Mouse (Mus musculus) B cell, adult 2 months (primary cell): ENCODE measurements at regions not wholly inside any gene's neighbourhood (a gene's known extent, or its start where the extent isn't known, plus 50 kb on each side); places are given as distances from the start of the nearest gene placed in this dataset.
A peak's percentile ranks its signal among the peaks of the same experiment; 100 is the strongest.

Experiments used
- DNase-seq, 2 experiments: peaks; one replicate each; pipeline ENCODE4 v3.0.0; 2022

GRCm38 (mm10) chr10:98485751-98486681 is 428.2 kb upstream of the Atp2b1 start:
- DNase-seq: no peak

GRCm38 (mm10) chr10:98494354-98494753 is 419.9 kb upstream of the Atp2b1 start:
- DNase-seq: peak; percentile 73 to 74

- no peak for DNase-seq
These were observed 418.0 kb upstream of the Atp2b1 start for GRCm38 (mm10) chr10:98496254-98496653.

- DNase-seq: no peak
These were observed 413.9 kb upstream of the Atp2b1 start for GRCm38 (mm10) chr10:98500315-98500714.

- DNase-seq: no peak
These were observed 412.6 kb upstream of the Atp2b1 start for GRCm38 (mm10) chr10:98501566-98501965.

GRCm38 (mm10) chr10:98504524-98504923 is 409.7 kb upstream of the Atp2b1 start:
- no peak for DNase-seq

GRCm38 (mm10) chr10:98508515-98509143 is 405.6 kb upstream of the Atp2b1 start:
- no peak for DNase-seq

- no peak for DNase-seq
These were observed 399.4 kb upstream of the Atp2b1 start for GRCm38 (mm10) chr10:98514836-98515235.

- no peak for DNase-seq
These were observed 396.6 kb upstream of the Atp2b1 start for GRCm38 (mm10) chr10:98517609-98518008.

- DNase-seq: no peak
These were observed 384.6 kb upstream of the Atp2b1 start for GRCm38 (mm10) chr10:98529565-98529964.

- no peak for DNase-seq
These were observed 382.8 kb upstream of the Atp2b1 start for GRCm38 (mm10) chr10:98531425-98531824.

GRCm38 (mm10) chr10:98538706-98539105 is 375.5 kb upstream of the Atp2b1 start:
- no peak for DNase-seq

GRCm38 (mm10) chr10:98541062-98541461 is 373.1 kb upstream of the Atp2b1 start:
- DNase-seq: no peak

GRCm38 (mm10) chr10:98542072-98542471 is 372.1 kb upstream of the Atp2b1 start:
- DNase-seq: no peak

GRCm38 (mm10) chr10:98543253-98543997 is 370.8 kb upstream of the Atp2b1 start:
- DNase-seq: no peak

- no peak for DNase-seq
These were observed 370.2 kb upstream of the Atp2b1 start for GRCm38 (mm10) chr10:98543998-98544349.

- DNase-seq: no peak
These were observed 359.6 kb upstream of the Atp2b1 start for GRCm38 (mm10) chr10:98554575-98554974.

GRCm38 (mm10) chr10:98557470-98558060 is 356.6 kb upstream of the Atp2b1 start:
- no peak for DNase-seq

GRCm38 (mm10) chr10:98558560-98558959 is 355.6 kb upstream of the Atp2b1 start:
- DNase-seq: no peak

GRCm38 (mm10) chr10:98562297-98562912 is 351.8 kb upstream of the Atp2b1 start:
- DNase-seq: no peak

GRCm38 (mm10) chr10:98572782-98573536 is 341.2 kb upstream of the Atp2b1 start:
- DNase-seq: no peak

GRCm38 (mm10) chr10:98577040-98577439 is 337.2 kb upstream of the Atp2b1 start:
- no peak for DNase-seq
